Mouse (Mus musculus): ENCODE measurements around the gene Smarcd1. TPM values are rescaled to one million over a fixed set of nuclear protein-coding genes. Genes with fewer than 3 reads are reported as not detected.

The Smarcd1 gene
- polyA plus RNA-seq, 1 experiment = 24.7 TPM

GRCm38 (mm10) chr15:99679008-99679407, 22.9 kb upstream of the Smarcd1 start:
- Histone ChIP-seq H3K27me3 (ENCODE audit: control insufficient read depth, insufficient read depth, low read length) (no peaks in the 10 kb centered on the region), H3K4me3 (ENCODE audit: extremely low read depth, insufficient read depth, insufficient read length) (no peak overlapping the region), H3K27ac (ENCODE audit: insufficient read depth, low read length) (no peak overlapping the region), H3K4me1 (ENCODE audit: control insufficient read depth, insufficient read depth, insufficient read length) (no peaks in the 10 kb centered on the region), H3K36me3 (ENCODE audit: control insufficient read depth, insufficient read depth, low read length) (no peaks in the 10 kb centered on the region)
- 77% methylated on average over 7 of the region's 7 CpGs for WGBS
- no peak for TF ChIP-seq POLR2A (IDR thresholded peaks at IDR 0.05; ENCODE audit: low read depth, low read length)
- no peak for TF ChIP-seq CTCF (IDR thresholded peaks at IDR 0.05; ENCODE audit: extremely low read depth, insufficient read depth, insufficient read length, insufficient replicate concordance)
- no peak for DNase-seq (ENCODE audit: low read depth in 1 of 2, low spot score in 2 of 2)

DNA sequence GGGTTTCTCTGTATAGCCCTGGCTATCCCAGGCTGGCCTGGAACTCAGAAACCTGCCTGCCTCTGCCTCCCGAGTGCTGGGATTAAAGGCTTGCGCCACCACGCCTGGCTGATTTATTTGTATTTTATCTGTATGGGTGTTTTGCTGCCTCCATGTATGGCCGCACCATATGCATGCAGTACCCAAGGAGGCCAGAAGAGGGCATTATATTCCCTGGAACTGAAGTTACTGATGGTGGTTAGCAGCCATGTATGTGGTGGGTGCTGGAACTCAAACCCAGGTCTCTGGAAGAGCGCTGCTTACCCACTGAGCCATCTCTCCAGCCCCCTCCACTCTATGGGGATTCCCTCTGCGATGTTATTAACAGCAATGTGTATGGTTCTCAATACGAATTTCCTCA, 19.0 kb upstream of the Smarcd1 start:
- DNase-seq (ENCODE audit: low read depth in 1 of 2, low spot score in 2 of 2) = no peak
- WGBS = 86% methylated on average over 7 of the region's 7 CpGs
- Histone ChIP-seq H3K27ac (ENCODE audit: insufficient read depth, low read length) (no peak overlapping the region), H3K4me3 (ENCODE audit: extremely low read depth, insufficient read depth, insufficient read length) (no peak overlapping the region), H3K36me3 (ENCODE audit: control insufficient read depth, insufficient read depth, low read length) (no peaks in the 10 kb centered on the region), H3K4me1 (ENCODE audit: control insufficient read depth, insufficient read depth, insufficient read length) (no peaks in the 10 kb centered on the region), H3K27me3 (ENCODE audit: control insufficient read depth, insufficient read depth, low read length) (no peaks in the 10 kb centered on the region)
- TF ChIP-seq POLR2A (IDR thresholded peaks at IDR 0.05; ENCODE audit: low read depth, low read length) (no peak), CTCF (IDR thresholded peaks at IDR 0.05; ENCODE audit: extremely low read depth, insufficient read depth, insufficient read length, insufficient replicate concordance) (no peak)

DNA sequence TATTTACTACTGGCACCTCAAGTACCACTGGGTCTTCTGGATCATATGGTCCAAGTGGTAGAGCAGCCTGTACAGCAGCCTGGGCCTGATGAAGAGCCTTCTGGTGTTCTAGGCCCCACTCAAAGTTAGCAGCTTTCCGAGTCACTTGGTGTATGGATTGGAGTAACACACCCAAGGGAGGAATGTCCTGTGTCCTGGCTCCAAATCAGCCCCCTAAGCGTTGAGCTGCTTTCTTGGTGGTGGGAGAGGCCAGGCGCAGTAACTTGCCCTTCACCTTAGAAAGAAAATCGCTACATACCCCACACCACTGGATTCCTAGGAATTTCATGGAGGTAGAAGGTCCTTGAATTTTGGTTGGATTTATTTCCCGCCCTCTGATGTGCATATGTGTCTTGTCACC, 17.8 kb upstream of the Smarcd1 start:
- 92% methylated on average over 5 of the region's 5 CpGs for WGBS
- Histone ChIP-seq H3K27me3 (ENCODE audit: control insufficient read depth, insufficient read depth, low read length) (no peaks in the 10 kb centered on the region), H3K4me3 (ENCODE audit: extremely low read depth, insufficient read depth, insufficient read length) (no peak overlapping the region)

DNA sequence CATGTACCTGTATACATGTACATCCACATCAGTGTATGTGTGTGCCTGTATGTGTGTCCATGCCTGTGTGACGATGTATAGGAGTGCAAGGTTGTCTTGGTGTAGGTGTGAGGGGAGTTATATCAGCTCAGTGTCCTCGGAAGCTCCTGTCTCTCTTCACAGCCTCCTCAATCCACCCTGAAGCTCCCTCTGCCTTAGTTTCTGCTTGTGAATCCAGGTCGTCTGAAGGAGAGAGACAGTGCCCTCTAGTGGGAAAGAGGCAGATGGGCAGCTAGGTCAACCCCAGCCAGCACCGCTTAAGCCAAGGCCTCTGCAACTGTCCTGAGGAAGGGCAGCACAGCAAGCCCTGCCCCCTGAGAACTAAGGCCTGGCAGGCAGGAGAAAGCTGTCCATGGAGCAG, 13.2 kb upstream of the Smarcd1 start:
- 10% methylated on average over 4 of the region's 4 CpGs for WGBS
- H3K27ac ChIP-seq (ENCODE audit: insufficient read depth, low read length) = no peak overlapping the region
- H3K36me3 ChIP-seq (ENCODE audit: control insufficient read depth, insufficient read depth, low read length) = no peaks in the 10 kb centered on the region
- DNase-seq (ENCODE audit: low read depth in 1 of 2, low spot score in 2 of 2) = no peak
- no peak overlapping the region for H3K4me3 ChIP-seq (ENCODE audit: extremely low read depth, insufficient read depth, insufficient read length)
- TF ChIP-seq CTCF (IDR thresholded peaks at IDR 0.05; ENCODE audit: extremely low read depth, insufficient read depth, insufficient read length, insufficient replicate concordance) (peak; percentile 68; the same call in 1 of the 2 replicates), POLR2A (IDR thresholded peaks at IDR 0.05; ENCODE audit: low read depth, low read length) (no peak)
- H3K27me3 ChIP-seq (ENCODE audit: control insufficient read depth, insufficient read depth, low read length) = no peaks in the 10 kb centered on the region
- no peaks in the 10 kb centered on the region for H3K4me1 ChIP-seq (ENCODE audit: control insufficient read depth, insufficient read depth, insufficient read length)

More for the DNA sequence above, 17.8 kb upstream of the Smarcd1 start:
- Histone ChIP-seq H3K4me1 (ENCODE audit: control insufficient read depth, insufficient read depth, insufficient read length) (no peaks in the 10 kb centered on the region), H3K27ac (ENCODE audit: insufficient read depth, low read length) (no peak overlapping the region), H3K36me3 (ENCODE audit: control insufficient read depth, insufficient read depth, low read length) (no peaks in the 10 kb centered on the region)
- TF ChIP-seq CTCF (IDR thresholded peaks at IDR 0.05; ENCODE audit: extremely low read depth, insufficient read depth, insufficient read length, insufficient replicate concordance) (no peak), POLR2A (IDR thresholded peaks at IDR 0.05; ENCODE audit: low read depth, low read length) (no peak)
- DNase-seq (ENCODE audit: low read depth in 1 of 2, low spot score in 2 of 2) = no peak

DNA sequence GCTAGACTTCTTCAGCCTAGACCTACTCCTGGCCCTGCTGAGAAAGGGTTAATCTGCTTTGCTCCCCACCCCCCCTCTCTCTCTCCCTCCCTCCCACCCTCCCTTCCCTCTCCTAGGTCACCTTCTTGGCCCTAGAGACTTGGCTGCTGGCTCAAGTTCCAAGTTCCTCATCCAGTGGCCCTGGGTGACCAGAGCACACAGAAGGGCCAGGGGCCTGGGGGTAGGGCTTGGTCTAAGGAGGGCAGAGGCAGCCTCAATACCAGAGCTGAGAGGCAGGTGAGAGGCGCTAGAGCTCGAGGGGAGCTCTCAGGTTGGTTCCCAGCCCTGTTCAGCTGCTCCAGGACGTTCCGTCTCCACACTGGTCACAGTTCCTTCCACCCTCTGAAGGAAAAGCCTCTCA, 11.0 kb upstream of the Smarcd1 start:
- 32% methylated on average over 4 of the region's 4 CpGs for WGBS
- no peak overlapping the region for H3K4me3 ChIP-seq (ENCODE audit: extremely low read depth, insufficient read depth, insufficient read length)
- H3K4me1 ChIP-seq (ENCODE audit: control insufficient read depth, insufficient read depth, insufficient read length) = no peaks in the 10 kb centered on the region
- H3K36me3 ChIP-seq (ENCODE audit: control insufficient read depth, insufficient read depth, low read length) = no peaks in the 10 kb centered on the region
- H3K27me3 ChIP-seq (ENCODE audit: control insufficient read depth, insufficient read depth, low read length) = no peaks in the 10 kb centered on the region
- TF ChIP-seq CTCF (IDR thresholded peaks at IDR 0.05; ENCODE audit: extremely low read depth, insufficient read depth, insufficient read length, insufficient replicate concordance) (no peak), POLR2A (IDR thresholded peaks at IDR 0.05; ENCODE audit: low read depth, low read length) (no peak)
- no peak overlapping the region for H3K27ac ChIP-seq (ENCODE audit: insufficient read depth, low read length)
- DNase-seq (ENCODE audit: low read depth in 1 of 2, low spot score in 2 of 2) = no peak

DNA sequence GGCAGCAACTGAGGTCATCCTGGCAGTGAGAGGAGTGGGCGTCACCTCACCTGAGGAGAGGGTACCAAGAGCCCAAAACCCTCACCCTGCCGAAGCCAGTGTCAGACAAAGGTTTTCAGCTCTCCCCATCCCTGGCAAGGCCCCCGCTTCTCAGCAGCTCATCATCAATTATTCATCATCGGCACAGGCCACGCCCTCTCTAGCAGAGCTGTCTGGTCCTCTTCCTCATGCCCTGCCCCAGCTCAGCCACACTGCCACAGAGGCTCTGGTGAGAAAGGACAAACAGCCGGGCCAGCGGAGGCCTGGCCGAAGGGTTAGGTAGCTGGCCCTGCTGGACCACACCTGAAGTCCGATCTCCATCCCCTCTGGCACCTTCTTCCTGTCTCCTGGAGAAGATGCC, 10.0 kb upstream of the Smarcd1 start:
- H3K27me3 ChIP-seq (ENCODE audit: control insufficient read depth, insufficient read depth, low read length) = no peaks in the 10 kb centered on the region
- DNase-seq (ENCODE audit: low read depth in 1 of 2, low spot score in 2 of 2) = no peak
- no peak overlapping the region for H3K4me3 ChIP-seq (ENCODE audit: extremely low read depth, insufficient read depth, insufficient read length)
- H3K27ac ChIP-seq (ENCODE audit: insufficient read depth, low read length) = no peak overlapping the region
- H3K4me1 ChIP-seq (ENCODE audit: control insufficient read depth, insufficient read depth, insufficient read length) = no peaks in the 10 kb centered on the region
- H3K36me3 ChIP-seq (ENCODE audit: control insufficient read depth, insufficient read depth, low read length) = no peaks in the 10 kb centered on the region
- WGBS = 65% methylated on average over 9 of the region's 9 CpGs
- no peak for TF ChIP-seq CTCF (IDR thresholded peaks at IDR 0.05; ENCODE audit: extremely low read depth, insufficient read depth, insufficient read length, insufficient replicate concordance)
- TF ChIP-seq POLR2A (IDR thresholded peaks at IDR 0.05; ENCODE audit: low read depth, low read length) = no peak

- H3K27ac ChIP-seq (ENCODE audit: insufficient read depth, low read length) = no peak overlapping the region
- peaks cover 4% of the 10 kb centered on the region; the same call in 1 of the 2 replicates for H3K4me1 ChIP-seq (ENCODE audit: control insufficient read depth, insufficient read depth, insufficient read length)
- no peaks in the 10 kb centered on the region for H3K36me3 ChIP-seq (ENCODE audit: control insufficient read depth, insufficient read depth, low read length)
- DNase-seq (ENCODE audit: low read depth in 1 of 2, low spot score in 2 of 2) = no peak
- TF ChIP-seq POLR2A (IDR thresholded peaks at IDR 0.05; ENCODE audit: low read depth, low read length) (no peak), CTCF (IDR thresholded peaks at IDR 0.05; ENCODE audit: extremely low read depth, insufficient read depth, insufficient read length, insufficient replicate concordance) (no peak)
- no peak overlapping the region for H3K4me3 ChIP-seq (ENCODE audit: extremely low read depth, insufficient read depth, insufficient read length)
- WGBS = 35% methylated on average over 2 of the region's 2 CpGs
- no peaks in the 10 kb centered on the region for H3K27me3 ChIP-seq (ENCODE audit: control insufficient read depth, insufficient read depth, low read length)
These were observed 4.6 kb upstream of the Smarcd1 start for GRCm38 (mm10) chr15:99697309-99697708.

Data from spleen, adult 2 months (tissue).